Mouse (Mus musculus) testis, adult 2 months (tissue): ENCODE measurements around the gene Ppp1r21. TPM values are rescaled to one million over a fixed set of nuclear protein-coding genes. Genes with fewer than 3 reads are reported as not detected.

Experiments
- H3K27ac ChIP-seq: fragments of 200-500 bp; 2 replicates; pipeline ENCODE4 v1.5.1; 2012; ENCODE audit warnings: low read depth, low read length; ENCODE audit not compliant: control insufficient read depth, insufficient read depth
- H3K27me3 ChIP-seq: fragments of 200-500 bp; 2 replicates; pipeline ENCODE4 v1.6.1; 2012; ENCODE audit warnings: mild to moderate bottlenecking, low read length, moderate library complexity; ENCODE audit not compliant: control insufficient read depth, insufficient read depth
- H3K36me3 ChIP-seq: fragments of 200-500 bp; 2 replicates; pipeline ENCODE4 v1.6.1; 2012; ENCODE audit warnings: mild to moderate bottlenecking, low read length; ENCODE audit not compliant: control insufficient read depth, insufficient read depth
- H3K4me1 ChIP-seq: fragments of 200-500 bp; 2 replicates; pipeline ENCODE4 v1.6.1; 2012; ENCODE audit warnings: low read length; ENCODE audit not compliant: control insufficient read depth, insufficient read depth
- H3K4me3 ChIP-seq: fragments of 200-500 bp; 2 replicates; pipeline ENCODE4 v1.5.1; 2012; ENCODE audit warnings: low read depth, mild to moderate bottlenecking, low read length, moderate library complexity, mixed read lengths; ENCODE audit not compliant: control insufficient read depth
- CTCF ChIP-seq: fragments of 200-500 bp; IDR thresholded peaks from 2 replicates; pipeline ENCODE4 v1.5.1; 2012; ENCODE audit warnings: low read depth, mild to moderate bottlenecking, inconsistent platforms, low read length, moderate library complexity; ENCODE audit not compliant: control insufficient read depth, insufficient read depth, insufficient replicate concordance
- POLR2A ChIP-seq: fragments of 200-500 bp; IDR thresholded peaks from 2 replicates; pipeline ENCODE4 v1.6.1; 2012; ENCODE audit warnings: low read depth, mild to moderate bottlenecking, inconsistent platforms, low read length, moderate library complexity; ENCODE audit not compliant: control insufficient read depth
- polyA plus RNA-seq: library from polyadenylated mRNA; depleted of rRNA; stranded (reverse); fragments of >200 nt; gene quantifications from 2 replicates; pipeline ENCODE4 v1.2.3, GENCODE M21; 2012

Ppp1r21 gene
- polyA plus RNA-seq, 1 experiment, result 9.4 TPM

GRCm38 (mm10) chr17:88491366-88492106 is 38.4 kb upstream of the Ppp1r21 start:
- H3K36me3 ChIP-seq, result no peaks in the 10 kb centered on the region
- H3K27ac ChIP-seq, result no peak overlapping the region
- no peaks in the 10 kb centered on the region for H3K27me3 ChIP-seq
- TF ChIP-seq POLR2A (no peak), CTCF (no peak)
- H3K4me3 ChIP-seq, result no peak overlapping the region
- H3K4me1 ChIP-seq, result peaks cover 11% of the 10 kb centered on the region

DNA sequence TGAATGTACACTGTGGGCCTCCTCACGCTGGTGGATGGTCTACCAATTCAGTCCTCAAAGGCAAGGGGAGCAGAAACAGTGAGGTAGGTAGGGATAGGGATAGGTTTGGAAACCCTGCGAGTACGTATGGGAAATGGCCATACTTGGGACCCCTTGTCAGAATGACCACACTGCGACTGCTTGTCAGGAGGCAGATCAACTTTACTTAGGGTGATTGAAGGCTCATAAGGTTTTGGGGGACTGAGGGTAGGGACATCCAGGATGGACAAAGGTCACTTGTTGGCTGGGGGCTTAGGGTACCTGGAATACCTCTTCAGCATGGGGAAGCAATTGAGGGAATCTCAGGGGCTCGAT is 37.8 kb upstream of the Ppp1r21 start:
- Histone ChIP-seq H3K36me3 (no peaks in the 10 kb centered on the region), H3K4me1 (peaks cover 10% of the 10 kb centered on the region), H3K4me3 (no peak overlapping the region), H3K27me3 (no peaks in the 10 kb centered on the region), H3K27ac (no peak overlapping the region)
- TF ChIP-seq POLR2A (no peak), CTCF (no peak)

- no peak overlapping the region for H3K27ac ChIP-seq
- H3K27me3 ChIP-seq, result no peaks in the 10 kb centered on the region
- peaks cover 10% of the 10 kb centered on the region for H3K4me1 ChIP-seq
- no peak overlapping the region for H3K4me3 ChIP-seq
- H3K36me3 ChIP-seq, result no peaks in the 10 kb centered on the region
- TF ChIP-seq CTCF (no peak), POLR2A (no peak)
These were observed 36.4 kb upstream of the Ppp1r21 start for GRCm38 (mm10) chr17:88493551-88493950.

DNA sequence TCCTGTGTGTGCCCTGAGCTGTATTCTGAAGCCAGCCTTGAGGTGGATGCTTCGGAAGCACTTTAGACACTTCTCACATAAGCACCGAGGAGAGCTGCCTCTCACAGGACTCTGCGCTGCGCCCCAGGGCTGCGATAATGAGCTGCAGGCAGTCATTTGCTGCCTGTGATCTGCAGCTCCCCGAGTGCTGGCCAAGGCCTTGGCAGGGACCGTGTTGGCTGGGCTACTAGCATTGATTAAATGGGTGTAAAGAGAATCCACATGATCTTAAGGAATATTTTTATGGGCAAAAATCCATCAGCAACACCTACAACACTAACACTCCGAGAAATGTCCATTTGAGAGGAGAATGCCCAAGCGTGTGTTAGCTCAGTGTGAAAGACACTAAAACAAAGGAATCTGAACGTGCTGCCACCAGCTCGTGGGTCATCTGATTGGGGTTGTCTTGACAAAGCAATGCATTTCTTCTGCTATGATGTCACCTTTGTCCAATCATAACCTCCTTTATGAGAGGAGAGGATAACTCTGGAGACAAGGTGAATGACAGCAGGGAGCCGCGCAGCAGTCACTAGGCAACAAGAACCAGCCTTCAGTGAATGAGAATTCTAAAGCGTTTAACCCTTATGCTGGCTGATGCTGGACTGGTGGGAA is 35.7 kb upstream of the Ppp1r21 start:
- Histone ChIP-seq H3K36me3 (no peaks in the 10 kb centered on the region), H3K4me3 (peak overlapping the region; percentile 39), H3K27ac (no peak overlapping the region), H3K27me3 (no peaks in the 10 kb centered on the region), H3K4me1 (peaks cover 10% of the 10 kb centered on the region)
- TF ChIP-seq CTCF (no peak), POLR2A (no peak)

GRCm38 (mm10) chr17:88494772-88495132 is 35.2 kb upstream of the Ppp1r21 start:
- no peak overlapping the region for H3K27ac ChIP-seq
- TF ChIP-seq POLR2A (no peak), CTCF (no peak)
- H3K4me1 ChIP-seq, result peaks cover 10% of the 10 kb centered on the region
- no peaks in the 10 kb centered on the region for H3K36me3 ChIP-seq
- H3K27me3 ChIP-seq, result no peaks in the 10 kb centered on the region
- H3K4me3 ChIP-seq, result peak overlapping the region; percentile 39

DNA sequence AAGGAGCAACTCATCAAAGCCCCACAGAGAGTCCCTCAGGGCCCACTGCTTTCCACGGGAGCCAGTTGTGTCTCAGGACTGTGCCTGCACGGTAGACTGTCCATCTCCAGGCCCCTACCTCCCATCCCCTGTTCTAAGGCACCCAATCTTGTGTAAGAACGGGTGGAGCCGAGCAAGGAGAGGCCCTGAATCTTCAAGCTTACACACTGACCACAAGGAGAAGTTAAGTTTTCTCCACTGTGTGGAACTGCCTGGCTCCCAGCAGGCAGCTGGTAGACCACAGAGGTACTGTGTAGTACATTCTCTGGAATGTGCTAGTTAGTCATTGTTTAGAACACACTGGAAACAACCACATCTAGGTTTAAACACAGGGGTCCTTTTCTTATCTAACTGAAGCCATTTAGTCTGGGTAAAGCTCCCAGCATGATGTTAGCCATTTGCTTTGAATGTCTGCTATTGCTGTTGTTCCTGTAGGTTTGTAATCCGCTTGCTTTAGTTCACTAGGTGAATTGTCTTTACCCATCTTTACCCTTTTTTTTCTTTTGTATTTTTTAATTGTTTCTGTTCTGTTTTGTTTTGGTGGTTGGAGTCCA is 31.7 kb upstream of the Ppp1r21 start:
- no peak overlapping the region for H3K4me3 ChIP-seq
- H3K27me3 ChIP-seq, result no peaks in the 10 kb centered on the region
- peaks cover 10% of the 10 kb centered on the region for H3K4me1 ChIP-seq
- no peak overlapping the region for H3K27ac ChIP-seq
- no peaks in the 10 kb centered on the region for H3K36me3 ChIP-seq
- TF ChIP-seq CTCF (no peak), POLR2A (no peak)

GRCm38 (mm10) chr17:88504056-88504455 is 25.9 kb upstream of the Ppp1r21 start:
- TF ChIP-seq POLR2A, result no peak
- TF ChIP-seq CTCF, result no peak
- Histone ChIP-seq H3K4me3 (no peak overlapping the region), H3K4me1 (peaks cover 2% of the 10 kb centered on the region; the same call in 1 of the 2 replicates), H3K36me3 (no peaks in the 10 kb centered on the region), H3K27ac (no peak overlapping the region), H3K27me3 (no peaks in the 10 kb centered on the region)

GRCm38 (mm10) chr17:88505275-88505723 is 24.6 kb upstream of the Ppp1r21 start:
- TF ChIP-seq POLR2A (no peak), CTCF (no peak)
- H3K36me3 ChIP-seq, result no peaks in the 10 kb centered on the region
- no peaks in the 10 kb centered on the region for H3K27me3 ChIP-seq
- H3K4me3 ChIP-seq, result no peak overlapping the region
- H3K27ac ChIP-seq, result no peak overlapping the region
- H3K4me1 ChIP-seq, result peaks cover 2% of the 10 kb centered on the region; the same call in 1 of the 2 replicates
